Mouse (Mus musculus) kidney, adult 2 months (tissue): ENCODE data around the gene Lgals12.

Experiments
- CTCF ChIP-seq: fragments of 200-500 bp; conservative IDR thresholded peaks from 2 replicates; pipeline ENCODE4 v1.5.1; 2011; ENCODE audit warnings: low read depth, mild to moderate bottlenecking, control low read depth, low read length, moderate library complexity, mixed read lengths; ENCODE audit not compliant: insufficient read depth, insufficient read length
- POLR2A ChIP-seq: fragments of 200-500 bp; IDR thresholded peaks from one replicate; pipeline ENCODE4 v1.6.1; 2011; ENCODE audit warnings: low read depth, low read length, control low read depth

DNA sequence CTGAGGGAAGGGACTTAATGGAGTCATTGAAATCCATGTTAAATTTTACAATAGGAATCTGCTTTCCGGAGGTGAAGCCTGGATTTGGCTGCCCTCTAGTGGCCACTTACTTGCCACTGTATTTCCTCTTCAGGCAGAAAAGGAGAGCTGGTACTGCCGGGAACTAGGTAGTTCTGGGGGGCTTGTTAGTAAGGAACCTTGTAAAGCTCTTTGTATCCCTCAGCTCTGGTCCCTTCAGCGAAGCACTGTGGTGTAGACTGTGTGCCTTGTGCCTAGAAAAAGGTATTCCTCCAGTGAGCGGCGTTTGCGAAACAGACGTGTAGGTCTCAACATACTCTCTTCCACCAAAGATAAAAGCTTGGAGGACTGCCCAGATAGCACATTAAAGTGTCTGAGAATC lies 10.7 kb upstream of the Lgals12 start:
- TF ChIP-seq CTCF: peak; percentile 75
- TF ChIP-seq POLR2A: no peak
